Mouse (Mus musculus): Measurements from ENCODE around the gene Cul9. TPM values are rescaled to one million over a fixed set of nuclear protein-coding genes. Genes with fewer than 3 reads are reported as not detected.
A peak's percentile ranks its signal among the peaks of the same experiment; 100 is the strongest.

The Cul9 gene
- polyA plus RNA-seq (2014; fragmentation: Nextera tagmentation; extraction: Ambion mirVana): 2.6 and 4.1 TPM in 2 replicates

DNA sequence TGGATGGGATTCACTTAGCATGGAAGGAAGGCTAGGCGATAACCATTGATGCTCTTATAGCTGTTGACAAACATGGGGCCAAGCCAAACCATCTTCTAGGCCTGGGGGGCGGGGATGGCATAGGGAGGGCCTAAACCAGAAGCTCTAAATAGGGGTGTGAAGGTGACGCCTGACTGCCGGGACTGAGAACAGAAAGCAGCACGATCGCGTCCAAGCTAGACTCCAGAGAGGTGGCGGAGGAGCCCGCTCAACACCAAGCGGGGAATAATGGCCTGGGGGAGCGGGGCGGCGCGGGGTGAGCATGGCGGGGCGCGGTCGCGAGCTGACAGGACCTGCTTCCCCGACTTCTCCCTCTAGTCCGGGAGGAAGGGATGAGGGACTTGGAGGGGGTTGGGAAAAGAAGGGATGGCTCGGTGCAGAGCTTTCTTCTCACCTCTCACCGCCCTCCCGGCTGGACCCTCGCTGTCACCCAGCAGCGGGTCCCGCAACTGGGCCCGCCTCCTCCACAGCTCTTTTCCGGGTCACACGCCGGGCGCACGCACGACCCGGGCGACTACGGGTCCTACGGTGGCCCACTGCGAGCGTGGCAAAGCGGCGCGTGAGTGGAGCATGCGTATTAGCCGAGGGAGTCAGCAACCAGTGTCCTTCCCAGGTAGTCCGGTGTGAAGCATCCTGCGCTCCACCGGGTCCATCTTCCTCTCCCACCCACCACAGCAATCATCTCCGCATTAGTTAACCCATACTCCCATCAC is at the start of gene Cul9:
Gene Cul9, minus strand, starts transcription at position 576 of the 752 bp plus-strand sequence.
- Histone ChIP-seq H3K36me3 (ENCODE audit: control insufficient read depth, insufficient read depth, low read length) (peaks cover 15% of the 10 kb centered on the region), H3K9me3 (ENCODE audit: control insufficient read depth, low read length) (no peaks in the 10 kb centered on the region), H3K4me2 (peak within 1 kb of the TSS; percentile 91), H3K4me3 (ENCODE audit: low read depth, low read length) (peak within 1 kb of the TSS; percentile 43), H3K27me3 (ENCODE audit: control insufficient read depth, insufficient read depth, low read length) (no peaks in the 10 kb centered on the region; the same call in 1 of the 2 replicates), H3K27ac (ENCODE audit: low read depth, low read length) (no peak within 1 kb of the TSS), H3K9ac (ENCODE audit: low read length) (peak within 1 kb of the TSS; percentile 81), H3K4me1 (ENCODE audit: control insufficient read depth, insufficient read depth, low read length) (peaks cover 13% of the 10 kb centered on the region)
- DNase-seq (ENCODE audit: low spot score, missing footprints) (peak; percentile 95), ATAC-seq (ENCODE audit: low FRiP score) (peak; percentile 79)
- WGBS: 2% methylated on average over 44 of the region's 49 CpGs

GRCm38 (mm10) chr17:46595336-46595735 is 49.1 kb upstream of the Cul9 start:
- Histone ChIP-seq H3K27me3 (ENCODE audit: control insufficient read depth, insufficient read depth, low read length) (no peaks in the 10 kb centered on the region), H3K4me3 (ENCODE audit: low read depth, low read length) (no peak overlapping the region), H3K9ac (ENCODE audit: low read length) (no peak overlapping the region), H3K4me1 (ENCODE audit: control insufficient read depth, insufficient read depth, low read length) (peaks cover 2% of the 10 kb centered on the region; the same call in 1 of the 2 replicates), H3K36me3 (ENCODE audit: control insufficient read depth, insufficient read depth, low read length) (0 out of 2 replicates have a peak, but pooled peaks cover 2% of the 10 kb centered on the region), H3K4me2 (no peak overlapping the region), H3K9me3 (ENCODE audit: control insufficient read depth, low read length) (no peaks in the 10 kb centered on the region), H3K27ac (ENCODE audit: low read depth, low read length) (no peak overlapping the region)
- DNase-seq (ENCODE audit: low spot score, missing footprints) (no peak), ATAC-seq (ENCODE audit: low FRiP score) (no peak)
- WGBS: 82% methylated on average over 6 of the region's 6 CpGs

DNA sequence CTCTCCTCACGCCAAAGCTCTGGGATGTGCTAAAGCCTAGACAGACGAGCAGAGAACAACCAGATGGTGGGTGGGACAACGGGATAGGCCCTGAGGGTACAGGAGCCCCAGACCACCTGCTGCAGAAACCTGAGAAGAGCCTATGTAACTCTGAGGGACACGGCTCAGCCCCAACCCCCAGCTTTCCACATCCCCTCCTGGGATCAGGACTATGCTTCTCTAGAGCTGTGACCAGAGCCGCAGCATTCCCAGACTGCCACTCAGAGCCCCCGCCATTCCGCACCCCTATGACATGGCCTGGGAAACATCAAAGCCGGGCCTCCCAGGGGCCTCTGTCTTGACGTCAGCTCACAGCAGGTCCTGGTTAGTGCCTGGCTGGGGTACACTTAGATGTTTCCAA is 48.4 kb upstream of the Cul9 start:
- Histone ChIP-seq H3K9ac (ENCODE audit: low read length) (no peak overlapping the region), H3K4me3 (ENCODE audit: low read depth, low read length) (no peak overlapping the region), H3K27ac (ENCODE audit: low read depth, low read length) (no peak overlapping the region), H3K4me1 (ENCODE audit: control insufficient read depth, insufficient read depth, low read length) (peaks cover 2% of the 10 kb centered on the region; the same call in 1 of the 2 replicates), H3K4me2 (no peak overlapping the region), H3K36me3 (ENCODE audit: control insufficient read depth, insufficient read depth, low read length) (peaks cover 7% of the 10 kb centered on the region), H3K9me3 (ENCODE audit: control insufficient read depth, low read length) (no peaks in the 10 kb centered on the region), H3K27me3 (ENCODE audit: control insufficient read depth, insufficient read depth, low read length) (no peaks in the 10 kb centered on the region)
- ATAC-seq (ENCODE audit: low FRiP score): no peak
- 48% methylated on average over 9 of the region's 9 CpGs for WGBS
- DNase-seq (ENCODE audit: low spot score, missing footprints): no peak

DNA sequence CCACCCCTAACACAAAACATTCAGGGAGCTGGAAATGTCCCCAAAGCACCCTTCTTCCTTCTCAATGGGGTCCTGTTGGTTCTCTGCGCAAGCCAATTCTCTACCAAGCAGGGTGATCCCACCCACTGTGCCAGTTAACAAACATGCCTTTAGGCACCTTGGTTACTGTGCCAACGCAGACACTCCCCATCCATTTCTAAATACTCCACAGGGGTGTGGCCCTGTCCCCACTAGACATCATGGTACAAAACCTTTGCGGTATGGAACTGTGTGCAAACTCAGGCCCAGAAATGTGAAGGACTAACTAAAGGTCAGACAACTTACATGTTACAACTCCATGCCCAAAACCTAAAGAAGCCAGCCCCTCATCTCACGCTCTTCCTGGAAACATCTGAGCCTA is 46.9 kb upstream of the Cul9 start:
- Histone ChIP-seq H3K9me3 (ENCODE audit: control insufficient read depth, low read length) (no peaks in the 10 kb centered on the region), H3K27ac (ENCODE audit: low read depth, low read length) (no peak overlapping the region), H3K9ac (ENCODE audit: low read length) (no peak overlapping the region), H3K4me2 (no peak overlapping the region), H3K4me3 (ENCODE audit: low read depth, low read length) (no peak overlapping the region), H3K36me3 (ENCODE audit: control insufficient read depth, insufficient read depth, low read length) (peaks cover 8% of the 10 kb centered on the region), H3K4me1 (ENCODE audit: control insufficient read depth, insufficient read depth, low read length) (peaks cover 2% of the 10 kb centered on the region; the same call in 1 of the 2 replicates), H3K27me3 (ENCODE audit: control insufficient read depth, insufficient read depth, low read length) (no peaks in the 10 kb centered on the region)
- DNase-seq (ENCODE audit: low spot score, missing footprints) (no peak), ATAC-seq (ENCODE audit: low FRiP score) (no peak)
- WGBS: 95% methylated on average over 4 of the region's 4 CpGs

- DNase-seq (ENCODE audit: low spot score, missing footprints) (no peak), ATAC-seq (ENCODE audit: low FRiP score) (no peak)
- H3K36me3 ChIP-seq (ENCODE audit: control insufficient read depth, insufficient read depth, low read length): peaks cover 6% of the 10 kb centered on the region
- H3K9ac ChIP-seq (ENCODE audit: low read length): no peak overlapping the region
- H3K4me3 ChIP-seq (ENCODE audit: low read depth, low read length): no peak overlapping the region
- no peak overlapping the region for H3K27ac ChIP-seq (ENCODE audit: low read depth, low read length)
- no peak overlapping the region for H3K4me2 ChIP-seq
- no peaks in the 10 kb centered on the region for H3K9me3 ChIP-seq (ENCODE audit: control insufficient read depth, low read length)
- peaks cover 2% of the 10 kb centered on the region; the same call in 1 of the 2 replicates for H3K4me1 ChIP-seq (ENCODE audit: control insufficient read depth, insufficient read depth, low read length)
- H3K27me3 ChIP-seq (ENCODE audit: control insufficient read depth, insufficient read depth, low read length): no peaks in the 10 kb centered on the region
- 86% methylated on average over 19 of the region's 19 CpGs for WGBS
These were observed 45.2 kb upstream of the Cul9 start for GRCm38 (mm10) chr17:46591406-46591805.

DNA sequence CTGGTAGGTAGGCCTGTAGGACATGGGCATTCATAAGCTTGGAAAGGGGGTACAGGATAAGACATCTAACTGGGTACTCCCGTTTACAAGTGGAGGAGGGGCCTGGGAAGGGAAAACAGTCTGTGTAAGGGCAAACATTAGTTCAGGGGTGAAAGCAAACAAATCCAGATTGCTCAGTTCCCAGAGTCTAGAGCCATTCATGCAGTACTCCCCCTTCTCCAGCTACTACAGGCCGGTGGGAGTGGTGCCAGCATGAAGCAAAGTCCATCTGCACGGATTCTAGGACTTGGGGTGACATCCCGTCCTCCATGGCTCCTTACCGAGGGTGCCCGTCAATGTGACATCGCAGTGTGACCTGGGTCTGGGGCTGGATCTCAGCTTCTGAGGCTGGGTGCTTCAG is 44.3 kb upstream of the Cul9 start:
- Histone ChIP-seq H3K27ac (ENCODE audit: low read depth, low read length) (no peak overlapping the region), H3K4me1 (ENCODE audit: control insufficient read depth, insufficient read depth, low read length) (peaks cover 2% of the 10 kb centered on the region; the same call in 1 of the 2 replicates), H3K9ac (ENCODE audit: low read length) (no peak overlapping the region), H3K4me2 (no peak overlapping the region), H3K36me3 (ENCODE audit: control insufficient read depth, insufficient read depth, low read length) (peaks cover 6% of the 10 kb centered on the region), H3K27me3 (ENCODE audit: control insufficient read depth, insufficient read depth, low read length) (no peaks in the 10 kb centered on the region), H3K4me3 (ENCODE audit: low read depth, low read length) (no peak overlapping the region), H3K9me3 (ENCODE audit: control insufficient read depth, low read length) (no peaks in the 10 kb centered on the region)
- no peak for ATAC-seq (ENCODE audit: low FRiP score)
- WGBS: 89% methylated on average over 7 of the region's 7 CpGs
- no peak for DNase-seq (ENCODE audit: low spot score, missing footprints)

DNA sequence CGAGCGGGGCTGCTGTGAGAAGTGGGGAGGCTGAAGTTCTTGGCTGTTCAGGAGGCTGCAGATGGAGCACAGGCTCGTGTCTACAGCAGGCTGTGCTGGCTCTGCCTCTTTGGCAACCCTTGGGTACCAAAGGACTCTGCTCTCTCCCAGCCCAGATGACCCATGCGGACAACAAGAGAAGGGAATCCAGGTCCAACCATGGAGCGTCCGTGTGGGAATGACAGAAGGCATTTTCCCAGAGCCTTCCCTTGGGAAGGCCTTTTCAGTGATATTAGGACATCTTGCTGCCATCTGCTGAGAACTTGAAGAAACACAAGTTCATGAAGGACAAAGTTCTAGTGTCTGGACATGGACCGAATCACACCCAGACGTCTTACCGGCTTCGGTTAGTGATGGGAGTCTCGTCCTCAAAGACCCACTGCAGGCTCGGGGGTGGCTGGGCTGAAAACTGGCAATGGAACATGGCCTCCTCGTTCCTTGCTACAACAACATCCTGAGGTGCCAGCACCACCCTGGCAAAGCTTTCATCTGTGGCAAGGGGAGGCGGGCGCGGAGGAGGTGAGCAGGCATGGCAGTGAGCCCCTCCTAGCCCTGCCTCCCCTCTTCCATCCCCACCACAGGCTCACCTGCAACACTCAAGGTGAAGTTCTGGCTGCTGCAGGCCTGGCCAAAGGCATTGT is 43.6 kb upstream of the Cul9 start:
- DNase-seq (ENCODE audit: low spot score, missing footprints): no peak
- Histone ChIP-seq H3K27ac (ENCODE audit: low read depth, low read length) (no peak overlapping the region), H3K4me2 (no peak overlapping the region), H3K4me3 (ENCODE audit: low read depth, low read length) (no peak overlapping the region), H3K4me1 (ENCODE audit: control insufficient read depth, insufficient read depth, low read length) (no peaks in the 10 kb centered on the region), H3K9me3 (ENCODE audit: control insufficient read depth, low read length) (no peaks in the 10 kb centered on the region), H3K36me3 (ENCODE audit: control insufficient read depth, insufficient read depth, low read length) (peaks cover 6% of the 10 kb centered on the region), H3K9ac (ENCODE audit: low read length) (no peak overlapping the region), H3K27me3 (ENCODE audit: control insufficient read depth, insufficient read depth, low read length) (no peaks in the 10 kb centered on the region)
- ATAC-seq (ENCODE audit: low FRiP score): no peak
- WGBS: 94% methylated on average over 16 of the region's 16 CpGs

DNA sequence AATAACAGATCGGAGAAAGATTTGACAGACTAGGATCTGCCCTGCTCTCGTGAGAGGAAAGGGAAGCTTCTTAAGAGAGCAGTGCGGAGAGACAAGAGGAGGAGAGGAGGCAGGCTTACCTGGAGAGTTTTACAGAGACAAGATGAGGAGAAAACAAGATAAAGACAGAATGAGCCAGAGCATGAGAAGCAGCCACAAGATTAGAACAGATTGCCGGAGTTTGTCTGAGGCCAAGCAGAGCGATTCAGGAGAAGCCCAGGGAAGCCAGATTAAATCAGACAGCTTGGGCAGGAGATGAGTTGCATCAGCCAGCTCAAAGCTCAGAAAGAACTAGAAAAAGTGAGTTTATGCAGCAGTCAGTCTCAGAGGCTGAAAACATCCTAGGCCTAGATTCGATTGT is 42.7 kb upstream of the Cul9 start:
- Histone ChIP-seq H3K9ac (ENCODE audit: low read length) (no peak overlapping the region), H3K27ac (ENCODE audit: low read depth, low read length) (no peak overlapping the region), H3K36me3 (ENCODE audit: control insufficient read depth, insufficient read depth, low read length) (peaks cover 6% of the 10 kb centered on the region), H3K9me3 (ENCODE audit: control insufficient read depth, low read length) (no peaks in the 10 kb centered on the region), H3K4me1 (ENCODE audit: control insufficient read depth, insufficient read depth, low read length) (no peaks in the 10 kb centered on the region), H3K4me2 (no peak overlapping the region), H3K27me3 (ENCODE audit: control insufficient read depth, insufficient read depth, low read length) (no peaks in the 10 kb centered on the region), H3K4me3 (ENCODE audit: low read depth, low read length) (no peak overlapping the region)
- DNase-seq (ENCODE audit: low spot score, missing footprints): no peak
- ATAC-seq (ENCODE audit: low FRiP score): no peak
- 94% methylated on average over 6 of the region's 6 CpGs for WGBS

GRCm38 (mm10) chr17:46588173-46588572 is 42.0 kb upstream of the Cul9 start:
- WGBS: 87% methylated on average over 9 of the region's 9 CpGs
- Histone ChIP-seq H3K27ac (ENCODE audit: low read depth, low read length) (no peak overlapping the region), H3K4me1 (ENCODE audit: control insufficient read depth, insufficient read depth, low read length) (no peaks in the 10 kb centered on the region), H3K9me3 (ENCODE audit: control insufficient read depth, low read length) (no peaks in the 10 kb centered on the region), H3K4me3 (ENCODE audit: low read depth, low read length) (no peak overlapping the region), H3K27me3 (ENCODE audit: control insufficient read depth, insufficient read depth, low read length) (no peaks in the 10 kb centered on the region), H3K4me2 (no peak overlapping the region), H3K9ac (ENCODE audit: low read length) (no peak overlapping the region), H3K36me3 (ENCODE audit: control insufficient read depth, insufficient read depth, low read length) (peaks cover 6% of the 10 kb centered on the region)
- DNase-seq (ENCODE audit: low spot score, missing footprints) (no peak), ATAC-seq (ENCODE audit: low FRiP score) (no peak)

Measured in midbrain, embryonic 11.5 days (tissue).